Mouse (Mus musculus) hindbrain, postnatal 0 days (tissue): Measurements from ENCODE around the gene Gm37240. TPM values are rescaled to one million over a fixed set of nuclear protein-coding genes. Genes with fewer than 3 reads are reported as not detected.

ENCODE experiments used
- ATAC-seq: fragments of 200-750 bp; cut with Nextera tagmentation; 2 replicates; pipeline ENCODE4 v1.8.0; 2017; ENCODE audit warnings: mild to moderate bottlenecking, moderate TSS enrichment, moderate library complexity
- DNase-seq: peaks from one replicate; pipeline ENCODE4 v3.0.0-alpha.2; 2015; ENCODE audit warnings: low spot score
- H3K27ac ChIP-seq: fragments of 300-500 bp; sonication (generic); 2 replicates; pipeline ENCODE4 v1.5.1; 2014; ENCODE audit warnings: mild to moderate bottlenecking
- H3K27me3 ChIP-seq: fragments of 300-500 bp; sonication (generic); 2 replicates; pipeline ENCODE4 v1.6.1; 2014; ENCODE audit warnings: low read length, mixed read lengths; ENCODE audit not compliant: insufficient read depth
- H3K36me3 ChIP-seq: fragments of 300-500 bp; sonication (generic); 2 replicates; pipeline ENCODE4 v1.6.1; 2014; ENCODE audit warnings: low read length, mixed read lengths; ENCODE audit not compliant: insufficient read depth
- H3K4me1 ChIP-seq: fragments of 300-500 bp; sonication (generic); 2 replicates; pipeline ENCODE4 v1.6.1; 2014; ENCODE audit warnings: antibody characterized with exemption, low read length, mixed read lengths; ENCODE audit not compliant: insufficient read depth
- H3K4me2 ChIP-seq: fragments of 300-500 bp; sonication (generic); 2 replicates; pipeline ENCODE4 v1.6.1; 2014; ENCODE audit warnings: low read depth, mild to moderate bottlenecking, low read length, moderate library complexity, mixed read lengths
- H3K4me3 ChIP-seq: fragments of 300-500 bp; sonication (generic); 2 replicates; pipeline ENCODE4 v1.5.1; 2014; ENCODE audit warnings: low read length
- H3K9ac ChIP-seq: fragments of 300-500 bp; sonication (generic); replicated peaks from 2 replicates; pipeline ENCODE4 v1.6.1; 2014; ENCODE audit warnings: mild to moderate bottlenecking, low read length, moderate library complexity, mixed read lengths
- H3K9me3 ChIP-seq: fragments of 300-500 bp; sonication (generic); 2 replicates; pipeline ENCODE4 v1.6.1; 2016; ENCODE audit warnings: low read length, mixed read lengths
- CTCF ChIP-seq: IDR thresholded peaks from 2 replicates; pipeline ENCODE4 v1.5.1; 2016; ENCODE audit warnings: antibody characterized with exemption, control low read depth, low read depth
- WGBS: fragments of 180-500 bp; shearing (Covaris S2); extraction: QIAGEN DNeasy Blood & Tissue Kit; methylation state at CpG from one replicate; pipeline ENCODE4 v1.1.7; 2014; 5-methylcytosine and 5-hydroxymethylcytosine counted together
- polyA plus RNA-seq: library from polyadenylated mRNA; unstranded; fragments of >200 nt; fragmentation: Nextera tagmentation; extraction: Ambion mirVana; gene quantifications from 2 replicates; pipeline ENCODE4 v1.2.1, GENCODE M21; 2015
- total RNA-seq: library from RNA; depleted of rRNA; stranded (reverse); fragments of >200 nt; gene quantifications from 2 replicates; pipeline ENCODE4 v1.2.3, GENCODE M21; 2014

The Gm37240 gene
- total and polyA plus RNA-seq, 2 experiments from 2014 or later = 1.5 TPM; not detected in 1

DNA sequence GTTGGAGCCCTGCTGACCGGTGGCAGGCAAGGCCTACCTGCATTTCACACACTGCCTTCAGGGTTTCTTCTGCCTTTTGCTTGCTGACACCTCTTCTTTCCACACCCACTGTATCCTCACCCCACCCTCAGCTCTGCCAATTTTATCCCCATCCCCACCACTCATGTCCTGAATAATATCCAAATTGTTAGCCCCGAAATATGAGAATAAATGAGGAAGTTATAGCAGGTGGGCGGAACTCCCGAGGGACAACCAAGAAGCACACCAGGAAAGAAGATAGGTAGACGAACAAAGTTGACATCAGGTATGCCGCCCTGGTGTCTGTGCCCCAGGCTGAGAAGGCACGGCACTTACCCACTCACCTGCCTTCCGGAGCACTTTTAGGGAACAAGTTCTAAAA is 1207.8 kb downstream of the Gm37240 start:
- ATAC-seq (no peak), DNase-seq (no peak)
- no peak overlapping the region for H3K4me2 ChIP-seq
- no peak overlapping the region for H3K9ac ChIP-seq
- H3K9me3 ChIP-seq = no peaks in the 10 kb centered on the region
- H3K36me3 ChIP-seq = no peaks in the 10 kb centered on the region
- no peaks in the 10 kb centered on the region for H3K4me1 ChIP-seq
- H3K27ac ChIP-seq = no peak overlapping the region
- H3K4me3 ChIP-seq = no peak overlapping the region
- TF ChIP-seq CTCF = no peak
- WGBS = 92% methylated on average over 8 of the region's 8 CpGs
- no peaks in the 10 kb centered on the region for H3K27me3 ChIP-seq

DNA sequence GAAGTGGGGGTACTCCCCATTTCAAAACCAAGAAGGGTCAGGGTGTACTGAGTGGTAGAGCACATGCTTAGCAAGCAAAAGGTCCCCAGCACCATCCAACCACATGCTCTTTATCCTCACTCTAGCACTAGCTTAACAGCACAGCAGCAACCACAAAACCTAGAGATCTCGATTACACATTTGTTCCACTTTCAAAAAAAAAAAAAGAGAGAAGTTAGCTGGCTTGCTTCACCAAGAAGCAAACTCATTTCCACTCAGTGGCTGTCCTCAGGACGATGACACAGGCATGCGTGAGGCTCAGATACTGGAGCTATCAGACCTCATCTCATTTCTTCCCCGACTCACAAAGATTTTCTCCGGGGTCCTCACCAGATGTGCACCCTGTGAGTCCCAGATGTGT is 1208.4 kb downstream of the Gm37240 start:
- no peak for TF ChIP-seq CTCF
- Histone ChIP-seq H3K4me3 (no peak overlapping the region), H3K27ac (no peak overlapping the region), H3K9me3 (no peaks in the 10 kb centered on the region), H3K36me3 (no peaks in the 10 kb centered on the region), H3K27me3 (no peaks in the 10 kb centered on the region), H3K4me2 (no peak overlapping the region), H3K9ac (no peak overlapping the region), H3K4me1 (no peaks in the 10 kb centered on the region)
- no peak for DNase-seq
- ATAC-seq = no peak
- WGBS = 76% methylated on average over 5 of the region's 5 CpGs

DNA sequence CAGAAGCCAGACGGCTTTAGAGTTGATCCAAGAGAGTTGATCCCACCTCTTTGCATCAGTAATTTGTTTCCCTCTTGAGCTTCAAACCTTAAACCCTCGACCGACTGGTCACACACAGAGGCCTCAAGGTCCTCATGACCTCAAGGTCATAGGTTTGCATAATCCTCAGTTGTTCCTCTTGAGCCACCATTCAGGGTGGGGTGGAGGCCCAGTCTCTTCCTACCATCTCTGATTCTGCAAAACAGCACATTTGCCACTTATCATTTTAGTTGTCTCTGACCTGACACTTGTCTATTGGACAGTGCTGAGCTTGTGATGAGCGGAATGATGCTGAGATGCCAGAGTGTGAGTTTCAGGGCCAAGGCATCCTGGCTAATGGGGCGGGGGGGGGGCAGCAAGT is 1211.6 kb downstream of the Gm37240 start:
- H3K4me1 ChIP-seq = no peaks in the 10 kb centered on the region
- no peaks in the 10 kb centered on the region for H3K9me3 ChIP-seq
- WGBS = 82% methylated on average over 5 of the region's 5 CpGs
- no peak overlapping the region for H3K9ac ChIP-seq
- no peaks in the 10 kb centered on the region for H3K27me3 ChIP-seq
- no peaks in the 10 kb centered on the region for H3K36me3 ChIP-seq
- no peak overlapping the region for H3K27ac ChIP-seq
- no peak for TF ChIP-seq CTCF
- H3K4me2 ChIP-seq = no peak overlapping the region
- no peak for DNase-seq
- no peak for ATAC-seq
- no peak overlapping the region for H3K4me3 ChIP-seq

DNA sequence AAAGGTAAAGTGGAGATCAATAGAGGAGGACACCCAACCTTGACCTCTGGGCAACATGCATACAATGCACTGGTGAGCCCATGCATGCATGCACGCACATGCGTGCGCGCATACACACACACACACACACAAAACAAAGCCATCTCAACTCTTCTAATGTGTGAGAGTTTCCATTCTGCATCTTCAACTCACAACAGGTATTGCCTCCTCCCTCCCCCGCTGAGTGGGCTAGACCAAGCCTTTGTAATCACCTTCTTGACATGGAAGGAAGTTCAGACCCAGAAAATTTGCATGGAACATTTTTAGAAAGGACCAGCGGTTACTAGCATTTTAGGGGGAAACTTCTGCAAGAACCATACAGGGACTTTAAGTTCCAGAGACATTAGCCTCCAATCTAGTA is 1213.8 kb downstream of the Gm37240 start:
- WGBS = 95% methylated on average over 6 of the region's 6 CpGs
- no peak overlapping the region for H3K4me3 ChIP-seq
- TF ChIP-seq CTCF = no peak
- no peak overlapping the region for H3K9ac ChIP-seq
- ATAC-seq (no peak), DNase-seq (no peak)
- no peaks in the 10 kb centered on the region for H3K27me3 ChIP-seq
- H3K27ac ChIP-seq = no peak overlapping the region
- no peaks in the 10 kb centered on the region for H3K9me3 ChIP-seq
- H3K4me2 ChIP-seq = no peak overlapping the region
- H3K4me1 ChIP-seq = no peaks in the 10 kb centered on the region
- no peaks in the 10 kb centered on the region for H3K36me3 ChIP-seq

DNA sequence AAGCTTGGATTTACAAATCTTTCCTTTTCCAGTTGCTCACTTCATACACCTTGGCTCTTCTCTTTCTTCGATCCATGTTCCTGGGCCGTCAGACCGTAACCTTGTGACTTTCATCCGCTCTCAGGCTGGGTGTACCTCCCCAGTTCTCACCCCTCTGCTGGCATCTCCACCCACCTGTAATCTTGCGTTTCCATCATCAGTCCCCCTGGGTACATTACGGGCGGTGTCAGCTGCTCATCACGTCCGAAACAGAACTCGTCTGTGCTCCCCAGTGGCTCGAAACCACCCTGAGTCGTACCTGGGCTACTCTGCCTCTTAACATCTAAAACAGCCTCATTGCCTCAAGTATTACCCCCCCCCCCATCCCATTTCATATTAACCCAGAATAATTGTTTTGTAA is 1215.2 kb downstream of the Gm37240 start:
- Histone ChIP-seq H3K9me3 (no peaks in the 10 kb centered on the region), H3K36me3 (no peaks in the 10 kb centered on the region), H3K9ac (no peak overlapping the region), H3K27ac (no peak overlapping the region), H3K27me3 (no peaks in the 10 kb centered on the region; the same call in 1 of the 2 replicates), H3K4me2 (no peak overlapping the region), H3K4me1 (no peaks in the 10 kb centered on the region), H3K4me3 (no peak overlapping the region)
- ATAC-seq (no peak), DNase-seq (no peak)
- 95% methylated on average over 12 of the region's 12 CpGs for WGBS
- TF ChIP-seq CTCF = no peak

DNA sequence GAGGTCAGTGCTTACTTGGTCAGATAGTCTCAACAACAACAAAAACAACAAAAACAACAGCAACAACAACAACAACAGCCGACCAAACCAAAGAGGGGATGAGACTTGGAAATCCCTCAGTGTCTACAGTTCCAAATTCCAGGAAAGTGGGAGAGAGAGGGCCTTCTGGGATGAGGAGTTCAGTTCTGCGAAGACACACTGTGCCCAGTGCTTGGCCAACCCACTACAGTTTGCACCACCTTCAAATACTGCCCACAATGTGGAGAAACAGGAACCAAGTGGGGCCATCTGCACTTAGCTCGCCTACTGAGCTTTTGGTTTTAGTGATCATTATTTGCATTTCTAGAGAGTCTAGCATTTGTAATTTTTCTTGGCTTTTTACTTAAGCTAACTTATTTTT is 1218.4 kb downstream of the Gm37240 start:
- no peak for ATAC-seq
- H3K9me3 ChIP-seq = no peaks in the 10 kb centered on the region
- H3K27me3 ChIP-seq = no peaks in the 10 kb centered on the region; the same call in 1 of the 2 replicates
- DNase-seq = no peak
- H3K27ac ChIP-seq = no peak overlapping the region
- 80% methylated on average over 3 of the region's 3 CpGs for WGBS
- TF ChIP-seq CTCF = no peak
- H3K4me3 ChIP-seq = no peak overlapping the region
- H3K4me1 ChIP-seq = 0 out of 2 replicates have a peak, but pooled peaks cover 3% of the 10 kb centered on the region
- no peak overlapping the region for H3K4me2 ChIP-seq
- H3K9ac ChIP-seq = no peak overlapping the region
- no peaks in the 10 kb centered on the region for H3K36me3 ChIP-seq

DNA sequence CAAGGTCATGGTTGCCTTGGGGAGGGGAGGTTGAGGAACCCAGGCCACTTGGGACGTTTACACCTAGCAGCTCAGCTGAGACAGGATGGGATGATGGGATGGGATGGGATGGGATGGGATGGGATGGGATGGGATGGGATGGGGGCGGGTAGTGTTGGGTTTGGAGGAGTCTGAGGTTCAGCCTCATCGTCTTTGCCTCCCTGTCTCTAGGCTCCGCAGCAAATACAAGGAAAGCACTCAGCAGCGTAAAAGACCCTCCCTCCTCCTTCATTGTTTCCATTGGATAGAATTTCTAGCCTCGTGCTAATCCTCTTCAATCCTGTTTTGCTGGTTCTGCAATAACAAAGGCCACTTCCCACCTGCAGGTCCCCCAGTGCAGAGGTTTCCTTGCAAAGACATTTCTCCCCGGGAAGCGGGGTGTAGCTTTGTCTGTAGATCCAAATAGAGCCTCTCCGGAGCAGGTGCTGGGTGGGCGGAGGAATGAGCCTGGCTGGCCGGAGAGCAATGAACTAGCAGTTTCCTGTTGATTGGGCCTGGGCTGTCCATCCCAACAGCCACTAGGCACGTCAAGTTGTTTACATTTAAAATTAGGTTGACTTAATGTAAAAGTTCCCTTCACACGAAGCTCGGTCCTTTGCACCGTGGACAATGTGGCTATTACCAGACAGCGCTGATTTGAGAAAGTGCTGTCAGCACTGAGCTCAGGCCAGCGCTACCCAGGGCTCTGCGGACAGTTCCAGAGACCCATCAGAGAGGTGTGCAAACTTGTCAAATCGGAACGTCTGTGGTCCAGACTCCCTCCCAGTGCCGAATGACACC is 1221.9 kb downstream of the Gm37240 start:
- ATAC-seq (peak; percentile 58), DNase-seq (no peak)
- TF ChIP-seq CTCF = no peak
- Histone ChIP-seq H3K4me2 (peak overlapping the region; percentile 48), H3K27ac (no peak overlapping the region), H3K27me3 (no peaks in the 10 kb centered on the region; the same call in 1 of the 2 replicates), H3K36me3 (no peaks in the 10 kb centered on the region), H3K4me3 (peak overlapping the region; percentile 24), H3K9ac (no peak overlapping the region), H3K4me1 (0 out of 2 replicates have a peak, but pooled peaks cover 3% of the 10 kb centered on the region), H3K9me3 (no peaks in the 10 kb centered on the region)
- 13% methylated on average over 21 of the region's 21 CpGs for WGBS
